Mouse (Mus musculus): ENCODE results near the gene Dars.

- TF ChIP-seq CTCF (IDR thresholded peaks at IDR 0.05; ENCODE audit: low read depth) (no peak), EP300 (optimal IDR thresholded peaks at IDR 0.05) (no peak)
Measured at GRCm38 (mm10) chr1:128357452-128357851, 59.7 kb downstream of the Dars start.

All from stomach, postnatal 0 days (tissue).